Mouse (Mus musculus) G1E (cell line): ENCODE results near the gene Zfp13. TPM values are rescaled to one million over a fixed set of nuclear protein-coding genes. Genes with fewer than 3 reads are reported as not detected.

Experiments
- ATAC-seq: 2 replicates; pipeline ENCODE4 v1.8.0; 2016; ENCODE audit warnings: mild to moderate bottlenecking; ENCODE audit not compliant: insufficient number of reproducible peaks, poor library complexity, low FRiP score, severe bottlenecking; ENCODE audit errors: extremely low read depth
- DNase-seq: peaks from one replicate; pipeline ENCODE4 v3.0.0; 2012; ENCODE audit warnings: low spot score
- H3K27me3 ChIP-seq: 2 replicates; pipeline ENCODE4 v1.6.1; 2012; ENCODE audit warnings: mild to moderate bottlenecking, low read length, inconsistent platforms; ENCODE audit not compliant: insufficient read depth
- H3K36me3 ChIP-seq: replicated peaks from 2 replicates; pipeline ENCODE3; 2012; ENCODE audit warnings: mild to moderate bottlenecking, inconsistent platforms
- H3K4me1 ChIP-seq: 2 replicates; pipeline ENCODE4 v1.6.1; 2012; ENCODE audit warnings: low read depth, low read length, inconsistent platforms, mixed read lengths; ENCODE audit not compliant: insufficient read depth
- H3K4me3 ChIP-seq: 2 replicates; pipeline ENCODE4 v1.5.1; 2012; ENCODE audit warnings: low read depth, mild to moderate bottlenecking, inconsistent platforms, low read length, moderate library complexity, mixed read lengths
- H3K9me3 ChIP-seq: replicated peaks from 2 replicates; pipeline ENCODE4 v1.6.1; 2012; ENCODE audit warnings: inconsistent platforms
- CTCF ChIP-seq: IDR thresholded peaks from 2 replicates; pipeline ENCODE4 v1.5.1; 2012; ENCODE audit warnings: low read depth, low read length, inconsistent platforms, mixed read lengths
- GATA1 ChIP-seq: IDR thresholded peaks from 2 replicates; pipeline ENCODE4 v1.6.1; 2012; ENCODE audit warnings: borderline replicate concordance, low read length, inconsistent platforms, mixed read lengths
- GATA2 ChIP-seq: IDR thresholded peaks from 2 replicates; pipeline ENCODE4 v1.6.1; 2012; ENCODE audit warnings: low read depth, low read length, inconsistent platforms, borderline replicate concordance
- POLR2AphosphoS5 ChIP-seq: IDR thresholded peaks from 2 replicates; pipeline ENCODE4 v1.6.1; 2012; ENCODE audit warnings: low read depth, low read length, inconsistent platforms; ENCODE audit not compliant: insufficient replicate concordance
- TAL1 ChIP-seq: conservative IDR thresholded peaks from 2 replicates; pipeline ENCODE4 v1.6.1; 2012; ENCODE audit warnings: low read depth, low read length, inconsistent platforms, mixed read lengths
- polyA plus RNA-seq: library from polyadenylated mRNA; stranded (reverse); fragments of >175 nt; gene quantifications from 2 replicates; pipeline ENCODE4 v1.2.3, GENCODE M21; 2012
- total RNA-seq, 2 experiments: library from RNA; stranded (forward) in 1 of 2; stranded (reverse) in 1 of 2; fragments of 200-1000 nt in 1 of 2; fragments of >200 nt in 1 of 2; fragmentation: Nextera tagmentation in 1 of 2; gene quantifications; 2 replicates each; pipeline ENCODE4 v1.2.3; 2014 to 2017

Gene Zfp13
- total and polyA plus RNA-seq, 3 experiments, result 0.12 TPM; not detected in 2

DNA sequence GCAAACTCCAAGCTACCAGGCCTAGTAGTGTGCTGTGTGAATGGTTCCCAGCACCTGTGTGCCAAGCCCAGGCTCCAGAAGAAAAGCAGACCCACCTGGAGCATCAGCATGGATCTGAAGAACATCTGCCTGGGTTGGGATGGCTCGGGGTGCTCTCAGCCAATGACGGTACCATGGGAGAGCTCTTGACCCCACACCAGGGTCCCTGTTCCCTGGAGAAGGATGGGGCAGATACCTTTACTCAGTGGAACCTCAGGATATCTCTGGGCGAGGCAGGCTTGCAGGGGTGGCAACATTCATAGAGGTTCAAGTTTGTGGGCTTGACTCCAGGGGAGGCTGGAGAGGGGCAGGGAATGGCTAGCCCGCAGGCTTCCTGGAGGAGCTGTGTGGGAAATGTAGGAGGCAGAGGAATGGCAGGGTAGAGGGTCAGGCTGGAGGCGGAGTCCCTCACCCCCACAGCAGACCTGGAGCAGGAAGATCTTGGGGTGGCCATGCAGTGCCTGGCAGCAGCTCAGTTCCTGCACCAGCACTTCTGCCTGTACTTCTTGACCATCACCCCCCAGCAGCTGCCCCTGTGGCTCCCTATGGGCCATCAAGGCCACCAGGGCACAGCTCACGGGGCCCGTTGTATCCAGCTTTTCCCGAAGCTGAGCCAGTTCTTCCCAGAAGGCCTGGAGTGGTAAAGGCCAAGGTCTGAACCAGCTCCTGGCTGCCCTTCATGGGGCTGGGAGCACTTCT, 46.2 kb downstream of the Zfp13 start:
- H3K36me3 ChIP-seq, result peaks cover 36% of the 10 kb centered on the region
- ATAC-seq, result no peak
- H3K4me1 ChIP-seq, result peaks cover 46% of the 10 kb centered on the region
- H3K9me3 ChIP-seq, result no peaks in the 10 kb centered on the region
- no peak for TF ChIP-seq GATA1
- TF ChIP-seq TAL1, result no peak
- TF ChIP-seq GATA2, result no peak
- TF ChIP-seq POLR2AphosphoS5, result no peak
- TF ChIP-seq CTCF, result no peak
- H3K4me3 ChIP-seq, result no peak overlapping the region
- DNase-seq, result no peak
- H3K27me3 ChIP-seq, result peaks cover 3% of the 10 kb centered on the region

DNA sequence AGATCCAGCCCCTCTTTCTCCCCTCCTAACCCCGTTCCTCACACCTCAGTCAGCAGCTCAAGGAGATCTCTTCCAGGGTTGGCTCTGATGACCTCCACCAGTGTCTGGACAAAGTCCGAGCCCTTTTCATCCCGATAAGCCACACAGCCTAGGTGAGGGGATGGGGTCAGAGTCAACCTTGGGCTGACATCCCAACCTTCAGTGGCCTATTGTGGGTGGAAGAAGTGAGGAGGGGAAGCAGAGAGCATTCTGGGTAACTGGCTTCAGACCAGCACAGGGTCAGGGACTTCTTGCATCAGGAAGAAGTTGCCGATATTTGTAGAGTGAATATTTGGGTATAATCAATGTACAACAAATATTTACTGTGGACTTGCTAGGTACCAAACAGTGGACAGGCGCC, 47.3 kb downstream of the Zfp13 start:
- ATAC-seq, result no peak
- no peak for DNase-seq

DNA sequence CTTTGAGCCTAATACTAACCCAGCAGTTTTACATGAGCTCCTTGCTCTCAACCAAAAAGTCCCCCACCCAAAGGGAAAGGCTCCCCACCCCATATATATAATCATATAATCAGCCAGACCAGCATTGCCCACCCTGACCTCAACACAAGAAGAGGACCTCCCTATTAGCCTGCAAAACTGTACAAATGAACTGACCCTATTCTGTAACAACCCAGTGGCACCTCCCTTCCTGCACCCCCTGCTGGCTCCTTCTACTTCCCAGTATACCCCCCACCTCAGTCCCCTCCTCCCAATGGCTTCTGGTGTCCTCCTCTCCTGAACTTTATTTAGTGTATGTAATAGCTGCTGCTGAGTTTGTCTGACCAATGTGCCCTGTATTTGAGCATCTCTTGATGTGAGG, 47.9 kb downstream of the Zfp13 start:
- H3K4me3 ChIP-seq, result peak overlapping the region; percentile 73
- no peak for ATAC-seq
- H3K9me3 ChIP-seq, result no peaks in the 10 kb centered on the region
- peaks cover 46% of the 10 kb centered on the region for H3K4me1 ChIP-seq
- peaks cover 3% of the 10 kb centered on the region for H3K27me3 ChIP-seq
- TF ChIP-seq GATA1 (no peak), POLR2AphosphoS5 (no peak), CTCF (no peak), TAL1 (no peak), GATA2 (no peak)
- no peak for DNase-seq
- peaks cover 20% of the 10 kb centered on the region for H3K36me3 ChIP-seq

More for the DNA sequence above, 47.3 kb downstream of the Zfp13 start:
- Histone ChIP-seq H3K4me1 (peaks cover 46% of the 10 kb centered on the region), H3K36me3 (peaks cover 25% of the 10 kb centered on the region), H3K27me3 (peaks cover 3% of the 10 kb centered on the region), H3K4me3 (no peak overlapping the region; the same call in 1 of the 2 replicates), H3K9me3 (no peaks in the 10 kb centered on the region)
- TF ChIP-seq GATA1 (no peak), POLR2AphosphoS5 (no peak)

DNA sequence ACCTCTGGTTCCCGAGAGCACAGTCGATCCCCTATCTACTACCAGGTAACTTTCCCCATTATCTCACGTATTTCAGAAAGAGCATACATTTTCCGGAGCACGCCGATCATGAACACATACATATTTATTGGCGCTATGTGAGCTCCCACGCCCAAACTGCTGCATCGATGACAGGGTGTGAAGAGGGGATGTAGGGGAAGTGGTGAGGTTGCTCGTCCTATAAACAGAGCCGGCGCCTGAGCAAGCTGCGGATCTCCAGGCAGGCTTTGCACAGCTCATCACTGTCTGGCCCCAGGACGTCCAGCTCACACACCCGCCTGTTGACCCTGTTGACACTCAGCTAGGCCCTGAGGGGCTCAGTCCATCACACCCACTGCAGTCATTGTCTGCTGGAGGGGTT, 48.4 kb downstream of the Zfp13 start:
- peak overlapping the region; percentile 73 for H3K4me3 ChIP-seq
- 0 out of 2 replicates have a peak, but pooled peaks have one; percentile 7 for ATAC-seq
- no peaks in the 10 kb centered on the region for H3K9me3 ChIP-seq
- TF ChIP-seq GATA1, result no peak
- TF ChIP-seq TAL1, result no peak
- TF ChIP-seq CTCF, result no peak
- no peak for TF ChIP-seq POLR2AphosphoS5
- no peak for TF ChIP-seq GATA2
- peaks cover 48% of the 10 kb centered on the region for H3K4me1 ChIP-seq
- peaks cover 3% of the 10 kb centered on the region for H3K27me3 ChIP-seq
- H3K36me3 ChIP-seq, result peaks cover 14% of the 10 kb centered on the region
- no peak for DNase-seq

DNA sequence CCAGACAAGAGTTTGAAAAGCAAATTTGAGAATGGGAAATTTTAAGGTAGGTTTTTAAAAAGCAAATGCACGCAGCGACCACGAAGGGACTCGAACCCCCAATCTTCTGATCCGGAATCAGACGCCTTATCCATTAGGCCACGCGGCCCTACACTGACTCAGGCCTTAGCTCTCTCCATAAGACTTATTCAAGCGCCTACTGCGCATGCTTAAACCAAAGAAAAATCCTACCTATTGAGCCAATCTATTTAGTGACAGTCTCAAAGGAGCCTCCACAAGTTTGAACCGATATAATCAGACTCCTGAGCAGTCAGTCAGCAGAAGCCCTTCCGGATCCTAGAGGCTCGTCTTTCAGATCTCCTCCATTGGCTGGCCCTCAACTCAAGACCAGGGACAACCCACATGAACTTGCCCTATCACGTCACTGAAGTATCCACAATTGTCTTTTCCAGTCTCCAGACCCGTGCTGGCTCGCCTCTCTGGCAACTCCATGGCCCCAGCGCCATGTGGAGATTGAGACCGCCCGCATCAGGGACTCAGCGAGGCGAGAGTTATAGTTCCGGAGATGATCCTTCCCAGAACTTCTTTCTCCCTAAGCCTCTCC, 49.0 kb downstream of the Zfp13 start:
- TF ChIP-seq TAL1 (no peak), GATA1 (no peak), GATA2 (no peak), CTCF (no peak), POLR2AphosphoS5 (no peak)
- peak; percentile 43 for ATAC-seq
- no peaks in the 10 kb centered on the region for H3K9me3 ChIP-seq
- H3K36me3 ChIP-seq, result peaks cover 9% of the 10 kb centered on the region
- peak; percentile 50 for DNase-seq
- H3K27me3 ChIP-seq, result peaks cover 3% of the 10 kb centered on the region
- H3K4me1 ChIP-seq, result peaks cover 48% of the 10 kb centered on the region
- H3K4me3 ChIP-seq, result peak overlapping the region; percentile 73

DNA sequence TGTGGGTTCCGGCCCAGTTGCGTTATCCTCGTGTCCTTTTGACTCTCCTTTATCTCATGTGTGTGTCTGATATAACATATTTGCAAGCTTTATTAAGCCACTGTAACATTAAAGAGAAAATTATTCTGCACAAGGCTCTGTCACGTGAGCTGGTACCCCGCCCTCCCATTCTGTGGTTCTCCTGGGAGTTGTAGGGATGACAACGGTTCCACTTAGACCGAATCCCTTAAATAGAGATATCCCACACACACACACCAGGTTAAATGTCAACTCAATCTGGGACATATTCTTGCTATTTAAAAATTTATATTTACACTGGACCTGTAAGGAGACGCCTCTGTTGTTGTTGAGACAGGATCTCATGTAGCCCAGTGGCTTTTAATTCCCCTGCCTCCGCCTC, 49.8 kb downstream of the Zfp13 start:
- Histone ChIP-seq H3K4me3 (peak overlapping the region; percentile 73), H3K4me1 (peaks cover 52% of the 10 kb centered on the region), H3K36me3 (peaks cover 1% of the 10 kb centered on the region), H3K9me3 (no peaks in the 10 kb centered on the region), H3K27me3 (peaks cover 3% of the 10 kb centered on the region)
- ATAC-seq, result no peak
- DNase-seq, result no peak
- no peak for TF ChIP-seq GATA1
- TF ChIP-seq TAL1, result no peak
- TF ChIP-seq GATA2, result no peak
- TF ChIP-seq POLR2AphosphoS5, result no peak
- TF ChIP-seq CTCF, result no peak
